Mouse (Mus musculus): ENCODE results near the gene Gm5741.
"Not testable (repeated sequence)": the region's sequence is repeated elsewhere in the genome, so short reads cannot be mapped to it uniquely, and the experiment has no call there.

Gene Gm5741

GRCm38 (mm10) chr8:85067982-85068381 is at the start of gene Gm5741:
TSS of gene Gm5741 (minus strand) at chr8:85067982.
- DNase-seq (ENCODE audit: low read depth, low spot score), result no peak

- DNase-seq (ENCODE audit: low read depth, low spot score), result no peak
Measured at GRCm38 (mm10) chr8:85116984-85117383, 49.2 kb upstream of the Gm5741 start.

GRCm38 (mm10) chr8:85115501-85115900 is 47.7 kb upstream of the Gm5741 start:
- DNase-seq (ENCODE audit: low read depth, low spot score), result peak; percentile 69

GRCm38 (mm10) chr8:85113241-85113640 is 45.5 kb upstream of the Gm5741 start:
- DNase-seq (ENCODE audit: low read depth, low spot score), result no peak

- no peak for DNase-seq (ENCODE audit: low read depth, low spot score)
Measured at GRCm38 (mm10) chr8:85100076-85100665, 32.4 kb upstream of the Gm5741 start.

GRCm38 (mm10) chr8:85096850-85097249 is 29.1 kb upstream of the Gm5741 start:
- DNase-seq (ENCODE audit: low read depth, low spot score), result no peak

GRCm38 (mm10) chr8:85096196-85096595 is 28.4 kb upstream of the Gm5741 start:
- DNase-seq (ENCODE audit: low read depth, low spot score), result no peak

- no peak for DNase-seq (ENCODE audit: low read depth, low spot score)
Measured at GRCm38 (mm10) chr8:85095566-85095965, 27.8 kb upstream of the Gm5741 start.

GRCm38 (mm10) chr8:85095051-85095450 is 27.3 kb upstream of the Gm5741 start:
- no peak for DNase-seq (ENCODE audit: low read depth, low spot score)

GRCm38 (mm10) chr8:85091526-85092090 is 23.8 kb upstream of the Gm5741 start:
- peak; percentile 83 for DNase-seq (ENCODE audit: low read depth, low spot score)

GRCm38 (mm10) chr8:85090856-85091255 is 23.1 kb upstream of the Gm5741 start:
- DNase-seq (ENCODE audit: low read depth, low spot score), result no peak

GRCm38 (mm10) chr8:85088771-85089170 is 21.0 kb upstream of the Gm5741 start:
- no peak for DNase-seq (ENCODE audit: low read depth, low spot score)

- DNase-seq (ENCODE audit: low read depth, low spot score), result no peak
Measured at GRCm38 (mm10) chr8:85086238-85086637, 18.5 kb upstream of the Gm5741 start.

- no peak for DNase-seq (ENCODE audit: low read depth, low spot score)
Measured at GRCm38 (mm10) chr8:85084633-85085032, 16.9 kb upstream of the Gm5741 start.

GRCm38 (mm10) chr8:85083108-85083813 is 15.5 kb upstream of the Gm5741 start, which contains the start of gene Man2b1:
TSS of gene Man2b1 (plus strand) at chr8:85083270.
- DNase-seq (ENCODE audit: low read depth, low spot score), result peak; percentile 92

- not testable (repeated sequence) for DNase-seq (ENCODE audit: low read depth, low spot score)
Measured at GRCm38 (mm10) chr8:85082169-85082568, 14.4 kb upstream of the Gm5741 start.

- peak; percentile 96 for DNase-seq (ENCODE audit: low read depth, low spot score)
Measured at GRCm38 (mm10) chr8:85081216-85081555, 13.4 kb upstream of the Gm5741 start, which contains the start of gene Wdr83. TSS of gene Wdr83 (minus strand) at chr8:85081306.

GRCm38 (mm10) chr8:85080532-85081215 is 12.9 kb upstream of the Gm5741 start, which contains the start of gene Wdr83os:
TSS of gene Wdr83os (plus strand) at chr8:85080740.
- DNase-seq (ENCODE audit: low read depth, low spot score), result peak; percentile 87

- DNase-seq (ENCODE audit: low read depth, low spot score), result no peak
Measured at GRCm38 (mm10) chr8:85080214-85080531, 12.4 kb upstream of the Gm5741 start.

GRCm38 (mm10) chr8:85076993-85077392 is 9.2 kb upstream of the Gm5741 start:
- peak; percentile 89 for DNase-seq (ENCODE audit: low read depth, low spot score)

- DNase-seq (ENCODE audit: low read depth, low spot score), result peak; percentile 74
Measured at GRCm38 (mm10) chr8:85076001-85076400, 8.2 kb upstream of the Gm5741 start.

- DNase-seq (ENCODE audit: low read depth, low spot score), result no peak
Measured at GRCm38 (mm10) chr8:85074617-85075016, 6.8 kb upstream of the Gm5741 start.
